Mouse (Mus musculus): ENCODE measurements at regions not wholly inside any gene's neighbourhood (a gene's known extent, or its start where the extent isn't known, plus 50 kb on each side); places are given as distances from the start of the nearest gene placed in this dataset.

DNA sequence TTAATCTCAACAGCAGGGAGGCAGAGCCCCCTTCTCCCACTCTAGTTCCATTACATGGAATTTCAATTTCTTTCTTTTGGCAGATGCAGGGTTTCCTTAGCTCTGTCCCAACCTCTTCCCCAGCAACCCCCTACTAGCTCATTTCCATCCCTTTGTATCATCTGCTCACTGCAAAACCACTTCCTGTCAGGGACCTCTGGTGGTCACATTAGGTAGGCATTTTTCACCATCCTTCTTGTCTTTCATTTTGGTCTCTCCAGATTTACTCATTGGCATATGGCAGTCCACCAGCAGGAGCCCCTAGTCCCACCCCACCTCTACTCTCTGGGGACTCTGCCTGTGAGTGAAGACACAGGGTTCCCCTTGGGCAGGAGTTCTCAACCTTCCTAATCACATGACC is 597.6 kb downstream of the Plekhb2 start:
- no peak overlapping the region for H3K4me2 ChIP-seq
- no peak overlapping the region for H3K4me3 ChIP-seq
- no peaks in the 10 kb centered on the region for H3K36me3 ChIP-seq
- no peak overlapping the region for H3K9ac ChIP-seq
- no peaks in the 10 kb centered on the region for H3K4me1 ChIP-seq (replicated peaks)
- ATAC-seq (ENCODE audit: low FRiP score, low read depth), result no peak
- H3K27me3 ChIP-seq, result no peaks in the 10 kb centered on the region
- no peak overlapping the region for H3K27ac ChIP-seq (replicated peaks)
- no peaks in the 10 kb centered on the region for H3K9me3 ChIP-seq

DNA sequence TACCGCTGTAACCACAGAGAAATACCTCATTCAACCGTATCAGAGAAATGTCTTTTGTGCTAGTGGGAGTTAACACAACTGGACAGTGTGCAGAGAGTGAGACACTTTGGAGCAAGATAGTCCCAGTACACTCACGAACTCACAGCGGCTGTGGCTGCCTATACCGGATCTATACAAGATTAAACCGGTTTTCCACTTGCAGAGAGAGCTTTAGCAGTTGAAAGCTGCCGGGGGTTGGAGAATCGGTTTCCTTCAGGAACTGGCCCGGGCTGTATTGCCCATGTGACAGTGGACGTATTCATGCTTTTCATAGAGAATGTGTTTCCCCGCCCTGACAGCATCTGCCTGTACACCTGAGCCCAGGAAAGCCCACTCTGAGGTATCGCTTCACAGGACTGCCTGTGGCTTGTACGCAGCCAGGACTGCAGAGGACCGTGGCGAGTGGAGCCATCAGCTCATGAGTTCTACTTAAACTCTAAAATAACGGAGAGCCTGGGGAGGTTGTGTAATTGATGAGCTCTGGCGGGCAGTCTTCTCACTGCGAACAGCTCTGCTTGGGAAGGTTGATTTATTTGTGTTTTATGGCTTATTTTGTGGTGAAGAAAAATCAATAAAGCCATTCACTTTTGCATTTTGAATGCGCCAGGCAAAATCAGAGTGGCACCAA is 602.8 kb downstream of the Plekhb2 start:
- no peaks in the 10 kb centered on the region for H3K36me3 ChIP-seq
- H3K27ac ChIP-seq (replicated peaks), result no peak overlapping the region
- H3K4me2 ChIP-seq, result no peak overlapping the region
- ATAC-seq (ENCODE audit: low FRiP score, low read depth), result no peak; the same call in 1 of the 2 replicates
- H3K4me3 ChIP-seq, result no peak overlapping the region
- H3K4me1 ChIP-seq (replicated peaks), result no peaks in the 10 kb centered on the region
- 73% methylated on average over 19 of the region's 19 CpGs for WGBS
- H3K9me3 ChIP-seq, result no peaks in the 10 kb centered on the region
- no peak overlapping the region for H3K9ac ChIP-seq
- H3K27me3 ChIP-seq, result no peaks in the 10 kb centered on the region

DNA sequence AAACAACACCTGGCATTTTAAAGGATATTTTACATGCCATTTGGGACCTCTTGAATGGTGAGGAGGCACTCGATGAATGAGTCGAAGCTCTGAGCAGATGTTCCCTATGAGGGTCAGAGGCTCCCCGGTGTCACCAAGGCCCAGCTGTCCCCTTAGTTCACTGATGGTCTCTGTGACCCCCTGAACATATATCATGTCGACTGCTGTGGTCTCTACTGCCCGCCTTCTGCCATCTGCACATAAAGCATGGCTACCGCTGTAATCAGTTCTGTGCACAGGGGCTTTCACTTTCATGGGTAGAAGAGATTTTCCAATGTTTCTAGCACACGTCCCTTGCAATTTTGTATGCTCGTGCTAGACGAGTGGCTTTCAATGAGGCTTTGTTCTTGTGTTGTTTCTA is 607.8 kb downstream of the Plekhb2 start:
- WGBS, result 41% methylated on average over 9 of the region's 9 CpGs
- H3K27me3 ChIP-seq, result no peaks in the 10 kb centered on the region
- H3K4me2 ChIP-seq, result no peak overlapping the region
- H3K27ac ChIP-seq (replicated peaks), result no peak overlapping the region
- ATAC-seq (ENCODE audit: low FRiP score, low read depth), result no peak
- no peaks in the 10 kb centered on the region for H3K4me1 ChIP-seq (replicated peaks)
- no peak overlapping the region for H3K9ac ChIP-seq
- no peaks in the 10 kb centered on the region for H3K36me3 ChIP-seq
- H3K9me3 ChIP-seq, result no peaks in the 10 kb centered on the region
- no peak overlapping the region for H3K4me3 ChIP-seq

DNA sequence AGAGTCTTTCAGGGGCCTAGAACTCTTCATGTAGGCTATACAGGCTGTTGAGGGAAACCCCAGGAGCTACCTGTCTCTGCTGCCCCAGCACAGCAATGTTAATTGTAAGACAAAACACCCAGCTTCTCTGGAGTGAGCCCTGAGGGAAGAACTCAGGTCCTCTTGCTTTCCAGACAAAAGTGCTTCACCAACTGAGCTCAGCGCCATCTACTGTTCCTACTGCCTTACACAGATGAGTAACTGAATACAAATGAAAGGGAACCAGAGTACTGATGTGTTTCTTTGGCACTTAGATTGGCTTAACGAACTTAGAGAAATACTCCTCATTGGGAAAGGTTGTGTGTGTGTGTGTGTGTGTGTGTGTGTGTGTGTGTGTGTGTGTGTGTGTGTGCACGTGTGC is 603.1 kb upstream of the Hs6st1 start:
- no peak for ATAC-seq (ENCODE audit: low FRiP score, low read depth)
- no peaks in the 10 kb centered on the region for H3K36me3 ChIP-seq
- no peak overlapping the region for H3K4me2 ChIP-seq
- H3K27me3 ChIP-seq, result no peaks in the 10 kb centered on the region
- H3K9ac ChIP-seq, result no peak overlapping the region
- H3K4me3 ChIP-seq, result no peak overlapping the region
- H3K9me3 ChIP-seq, result no peaks in the 10 kb centered on the region
- no peak overlapping the region for H3K27ac ChIP-seq (replicated peaks)
- no peaks in the 10 kb centered on the region for H3K4me1 ChIP-seq (replicated peaks)
- 55% methylated on average over 3 of the region's 3 CpGs for WGBS

- H3K27me3 ChIP-seq, result no peaks in the 10 kb centered on the region
- WGBS, result 18% methylated on average over 4 of the region's 4 CpGs
- no peak overlapping the region for H3K4me3 ChIP-seq
- ATAC-seq (ENCODE audit: low FRiP score, low read depth), result 0 out of 2 replicates have a peak, but pooled peaks have one; percentile 48
- no peaks in the 10 kb centered on the region for H3K36me3 ChIP-seq
- no peaks in the 10 kb centered on the region for H3K4me1 ChIP-seq (replicated peaks)
- no peak overlapping the region for H3K27ac ChIP-seq (replicated peaks)
- H3K4me2 ChIP-seq, result no peak overlapping the region
- H3K9ac ChIP-seq, result no peak overlapping the region
- peaks cover 4% of the 10 kb centered on the region; the same call in 1 of the 2 replicates for H3K9me3 ChIP-seq
Measured at GRCm38 (mm10) chr1:35469185-35469753, 598.9 kb upstream of the Hs6st1 start.

DNA sequence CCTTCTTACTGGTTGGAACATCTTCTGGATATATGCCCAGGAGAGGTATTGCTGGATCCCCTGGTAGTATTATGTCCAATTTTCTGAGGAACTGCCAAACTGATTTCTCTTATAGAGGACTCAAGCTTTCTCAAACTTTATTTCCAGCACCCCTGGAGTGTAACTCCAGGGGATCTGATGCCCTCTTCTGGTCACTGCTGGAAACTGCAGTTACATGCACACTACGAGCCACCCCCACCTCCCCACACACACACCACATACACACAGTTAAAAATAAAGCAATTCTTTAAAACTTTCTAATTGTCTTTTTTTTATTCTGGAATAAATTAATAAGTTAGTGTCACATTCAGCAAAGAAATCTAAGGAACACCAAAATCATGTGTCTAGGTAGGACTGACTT is 589.9 kb upstream of the Hs6st1 start:
- no peak overlapping the region for H3K9ac ChIP-seq
- H3K27me3 ChIP-seq, result no peaks in the 10 kb centered on the region
- H3K4me2 ChIP-seq, result no peak overlapping the region
- H3K9me3 ChIP-seq, result peaks cover 4% of the 10 kb centered on the region; the same call in 1 of the 2 replicates
- H3K4me3 ChIP-seq, result no peak overlapping the region
- ATAC-seq (ENCODE audit: low FRiP score, low read depth), result no peak
- H3K36me3 ChIP-seq, result no peaks in the 10 kb centered on the region
- no peaks in the 10 kb centered on the region for H3K4me1 ChIP-seq (replicated peaks)
- 93% methylated on average over 1 of the region's 1 CpGs for WGBS
- no peak overlapping the region for H3K27ac ChIP-seq (replicated peaks)

GRCm38 (mm10) chr1:35495963-35496362 is 572.2 kb upstream of the Hs6st1 start:
- ATAC-seq (ENCODE audit: low FRiP score, low read depth), result no peak
- 42% methylated on average over 5 of the region's 5 CpGs for WGBS
- H3K4me2 ChIP-seq, result no peak overlapping the region
- peaks cover 6% of the 10 kb centered on the region; the same call in 1 of the 2 replicates for H3K4me1 ChIP-seq (replicated peaks)
- H3K9ac ChIP-seq, result no peak overlapping the region
- H3K9me3 ChIP-seq, result no peaks in the 10 kb centered on the region
- no peak overlapping the region for H3K4me3 ChIP-seq
- H3K27ac ChIP-seq (replicated peaks), result no peak overlapping the region; the same call in 1 of the 2 replicates
- H3K27me3 ChIP-seq, result no peaks in the 10 kb centered on the region
- H3K36me3 ChIP-seq, result no peaks in the 10 kb centered on the region

DNA sequence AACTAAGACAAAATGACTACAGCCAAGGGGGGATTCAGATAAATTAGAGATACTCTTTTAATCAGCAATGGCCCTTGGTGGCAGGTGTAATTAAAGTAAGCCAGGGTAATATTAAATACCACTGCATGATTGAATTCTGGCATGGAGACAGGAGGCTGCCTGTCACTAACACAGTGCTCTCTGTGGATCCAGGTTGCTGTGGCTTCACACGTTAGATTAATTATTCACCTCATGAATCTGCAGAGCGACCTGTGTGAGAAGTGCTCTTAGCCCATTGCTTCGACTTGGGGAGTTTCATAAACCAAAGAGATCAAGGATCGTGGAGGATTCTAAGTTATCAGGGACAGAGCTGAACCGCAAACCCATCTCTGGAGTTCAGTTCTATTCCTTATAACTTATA is 545.2 kb upstream of the Hs6st1 start:
- Histone ChIP-seq H3K27me3 (no peaks in the 10 kb centered on the region), H3K9ac (no peak overlapping the region), H3K4me3 (no peak overlapping the region), H3K36me3 (no peaks in the 10 kb centered on the region), H3K9me3 (no peaks in the 10 kb centered on the region), H3K27ac (replicated peaks) (no peak overlapping the region), H3K4me1 (replicated peaks) (0 out of 2 replicates have a peak, but pooled peaks cover 4% of the 10 kb centered on the region), H3K4me2 (no peak overlapping the region)
- no peak for ATAC-seq (ENCODE audit: low FRiP score, low read depth)
- 71% methylated on average over 5 of the region's 5 CpGs for WGBS

- ATAC-seq (ENCODE audit: low FRiP score, low read depth), result no peak
- no peak overlapping the region for H3K4me3 ChIP-seq
- H3K9ac ChIP-seq, result no peak overlapping the region
- H3K4me1 ChIP-seq (replicated peaks), result peaks cover 11% of the 10 kb centered on the region; the same call in 1 of the 2 replicates
- H3K9me3 ChIP-seq, result no peaks in the 10 kb centered on the region
- H3K36me3 ChIP-seq, result no peaks in the 10 kb centered on the region
- no peaks in the 10 kb centered on the region for H3K27me3 ChIP-seq
- H3K4me2 ChIP-seq, result no peak overlapping the region
- no peak overlapping the region for H3K27ac ChIP-seq (replicated peaks)
- 83% methylated on average over 2 of the region's 2 CpGs for WGBS
Measured at GRCm38 (mm10) chr1:35523790-35524362, 544.3 kb upstream of the Hs6st1 start.

GRCm38 (mm10) chr1:35524788-35525187 is 543.4 kb upstream of the Hs6st1 start:
- Histone ChIP-seq H3K4me2 (no peak overlapping the region), H3K4me1 (replicated peaks) (peaks cover 11% of the 10 kb centered on the region; the same call in 1 of the 2 replicates), H3K27me3 (no peaks in the 10 kb centered on the region), H3K9ac (no peak overlapping the region), H3K4me3 (no peak overlapping the region), H3K9me3 (no peaks in the 10 kb centered on the region), H3K27ac (replicated peaks) (no peak overlapping the region), H3K36me3 (no peaks in the 10 kb centered on the region)
- WGBS, result 45% methylated on average over 5 of the region's 5 CpGs
- no peak for ATAC-seq (ENCODE audit: low FRiP score, low read depth)

DNA sequence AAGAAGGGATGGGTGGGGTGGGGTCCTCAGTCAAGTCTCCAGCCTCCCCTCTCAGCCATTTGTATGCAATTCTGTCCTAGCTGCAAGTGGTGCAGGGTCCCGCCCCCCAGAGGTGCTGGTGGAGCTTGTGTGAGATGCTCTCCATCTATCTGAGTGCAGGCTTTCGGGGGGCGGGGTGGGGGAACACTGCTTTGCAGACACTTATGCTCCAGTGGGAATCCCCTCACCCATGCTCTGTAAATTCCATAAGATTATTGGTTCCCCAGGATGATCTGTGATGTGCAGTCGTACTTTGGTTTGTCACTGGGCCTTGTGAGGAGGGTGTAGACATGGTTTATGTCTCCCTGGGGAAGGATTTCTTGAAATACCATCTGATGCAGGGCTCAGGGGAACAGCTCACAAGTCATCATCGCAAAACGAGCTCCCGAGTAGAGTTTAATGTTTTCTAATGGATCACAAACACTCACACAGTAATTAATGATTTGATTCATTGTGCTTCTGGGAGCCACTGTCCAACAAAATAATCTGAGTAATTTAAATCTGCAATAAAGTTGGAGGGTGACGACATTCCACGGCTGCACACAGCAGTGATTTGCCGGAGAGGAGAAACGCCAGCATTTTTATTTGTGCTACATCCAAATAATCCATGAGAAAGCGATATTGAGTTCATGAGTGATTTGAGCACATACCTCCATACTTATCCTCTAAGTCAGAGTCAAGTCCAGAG is 540.3 kb upstream of the Hs6st1 start:
- ATAC-seq (ENCODE audit: low FRiP score, low read depth), result peak; percentile 54; the same call in 1 of the 2 replicates
- WGBS, result 62% methylated on average over 12 of the region's 12 CpGs

GRCm38 (mm10) chr1:35535470-35535869 is 532.7 kb upstream of the Hs6st1 start:
- no peak for ATAC-seq (ENCODE audit: low FRiP score, low read depth)

More for the DNA sequence above, 540.3 kb upstream of the Hs6st1 start:
- H3K27me3 ChIP-seq, result no peaks in the 10 kb centered on the region
- no peak overlapping the region for H3K4me3 ChIP-seq
- H3K27ac ChIP-seq (replicated peaks), result no peak overlapping the region
- H3K36me3 ChIP-seq, result no peaks in the 10 kb centered on the region
- H3K4me1 ChIP-seq (replicated peaks), result peaks cover 11% of the 10 kb centered on the region; the same call in 1 of the 2 replicates
- H3K9ac ChIP-seq, result no peak overlapping the region
- no peak overlapping the region for H3K4me2 ChIP-seq
- no peaks in the 10 kb centered on the region for H3K9me3 ChIP-seq

More at GRCm38 (mm10) chr1:35535470-35535869, 532.7 kb upstream of the Hs6st1 start:
- no peaks in the 10 kb centered on the region for H3K9me3 ChIP-seq
- H3K27ac ChIP-seq (replicated peaks), result no peak overlapping the region
- H3K36me3 ChIP-seq, result no peaks in the 10 kb centered on the region
- no peaks in the 10 kb centered on the region for H3K27me3 ChIP-seq
- H3K4me3 ChIP-seq, result no peak overlapping the region
- H3K4me1 ChIP-seq (replicated peaks), result no peaks in the 10 kb centered on the region
- no peak overlapping the region for H3K4me2 ChIP-seq
- H3K9ac ChIP-seq, result no peak overlapping the region

Measured in hindbrain, embryonic 15.5 days (tissue).